Mouse (Mus musculus) stomach, postnatal 0 days (tissue): Measurements from ENCODE around the gene Zbtb39.

ENCODE experiments used
- CTCF ChIP-seq: IDR thresholded peaks from 2 replicates; pipeline ENCODE4 v1.5.1; 2016; ENCODE audit warnings: antibody characterized with exemption, low read depth, mild to moderate bottlenecking, moderate library complexity
- EP300 ChIP-seq: optimal IDR thresholded peaks from 2 replicates; pipeline ENCODE3; 2016; ENCODE audit warnings: antibody characterized with exemption

DNA sequence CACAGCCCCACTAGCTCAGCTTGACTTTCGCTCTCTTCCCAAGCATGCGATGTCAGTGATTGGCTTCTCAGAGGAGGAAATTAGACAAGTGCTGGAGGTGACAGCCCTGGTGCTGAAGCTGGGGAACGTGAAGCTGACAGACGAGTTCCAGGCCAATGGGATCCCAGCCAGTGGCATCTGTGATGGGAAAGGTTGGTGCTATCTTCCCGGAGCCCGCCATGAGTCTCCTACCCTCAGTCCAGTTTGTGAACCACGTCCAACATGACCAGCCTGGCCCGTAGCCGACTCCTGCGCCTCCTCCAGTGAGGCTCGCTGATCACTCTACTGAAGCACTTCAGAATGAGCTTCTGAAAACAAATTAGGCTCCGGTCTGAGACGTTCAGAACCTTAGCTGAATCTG, 29.0 kb upstream of the Zbtb39 start:
- TF ChIP-seq CTCF (no peak), EP300 (no peak)
